Mouse (Mus musculus): ENCODE measurements around the gene Myoz1.
A peak's percentile ranks its signal among the peaks of the same experiment; 100 is the strongest.
"Not testable (repeated sequence)": the region's sequence is repeated elsewhere in the genome, so short reads cannot be mapped to it uniquely, and the experiment has no call there.

Gene Myoz1

GRCm38 (mm10) chr14:20656361-20656760 lies at the start of gene Myoz1:
Gene Myoz1 (minus strand): TSS chr14:20656540.
- no peak for DNase-seq

- DNase-seq, result not testable (repeated sequence)
Observed at GRCm38 (mm10) chr14:20703461-20703860, 47.1 kb upstream of the Myoz1 start.

- peak; percentile 74 to 79 for DNase-seq
Observed at GRCm38 (mm10) chr14:20702741-20703381, 46.5 kb upstream of the Myoz1 start, which contains the start of gene Chchd1. Gene Chchd1 (plus strand): TSS chr14:20703006.

GRCm38 (mm10) chr14:20702096-20702740 lies 45.9 kb upstream of the Myoz1 start:
- DNase-seq, result no peak

- DNase-seq, result no peak
Observed at GRCm38 (mm10) chr14:20701554-20701953, 45.2 kb upstream of the Myoz1 start.

- DNase-seq, result no peak
Observed at GRCm38 (mm10) chr14:20700362-20700761, 44.0 kb upstream of the Myoz1 start.

- DNase-seq, result no peak
Observed at GRCm38 (mm10) chr14:20698515-20698914, 42.2 kb upstream of the Myoz1 start.

GRCm38 (mm10) chr14:20696986-20697385 lies 40.6 kb upstream of the Myoz1 start:
- DNase-seq, result peak in 1 of 2 experiments; percentile 30

GRCm38 (mm10) chr14:20695761-20696520 lies 39.6 kb upstream of the Myoz1 start:
- no peak for DNase-seq

GRCm38 (mm10) chr14:20694884-20695760 lies 38.8 kb upstream of the Myoz1 start, which contains the start of gene Fut11:
Gene Fut11 (plus strand): TSS chr14:20694968.
- peak; percentile 71 to 77 for DNase-seq

- DNase-seq, result no peak
Observed at GRCm38 (mm10) chr14:20694185-20694883, 38.0 kb upstream of the Myoz1 start.

- DNase-seq, result no peak
Observed at GRCm38 (mm10) chr14:20693589-20694101, 37.3 kb upstream of the Myoz1 start.

- no peak for DNase-seq
Observed at GRCm38 (mm10) chr14:20691772-20692171, 35.4 kb upstream of the Myoz1 start.

GRCm38 (mm10) chr14:20689009-20689408 lies 32.7 kb upstream of the Myoz1 start:
- no peak for DNase-seq

GRCm38 (mm10) chr14:20686576-20686975 lies 30.2 kb upstream of the Myoz1 start:
- no peak for DNase-seq

GRCm38 (mm10) chr14:20682498-20682897 lies 26.2 kb upstream of the Myoz1 start:
- peak; percentile 56 to 77 for DNase-seq

GRCm38 (mm10) chr14:20681742-20682141 lies 25.4 kb upstream of the Myoz1 start:
- no peak for DNase-seq

- DNase-seq, result no peak
Observed at GRCm38 (mm10) chr14:20677906-20678305, 21.6 kb upstream of the Myoz1 start.

GRCm38 (mm10) chr14:20674064-20674833 lies 17.9 kb upstream of the Myoz1 start, which contains the start of gene Sec24c:
Gene Sec24c (plus strand): TSS chr14:20674308.
- DNase-seq, result peak; percentile 94 to 96

- peak in 1 of 2 experiments; percentile 42 for DNase-seq
Observed at GRCm38 (mm10) chr14:20673735-20674063, 17.4 kb upstream of the Myoz1 start.

- no peak for DNase-seq
Observed at GRCm38 (mm10) chr14:20672990-20673389, 16.6 kb upstream of the Myoz1 start.
